Mouse (Mus musculus) C2C12 (cell line): ENCODE results near the gene BC004004.

Experiments used
- CEBPB ChIP-seq: IDR thresholded peaks from one replicate; pipeline ENCODE4 v1.6.1; 2011; ENCODE audit warnings: low read depth, mild to moderate bottlenecking, control low read depth, moderate library complexity
- CTCF ChIP-seq: IDR thresholded peaks from one replicate; pipeline ENCODE4 v1.5.1; 2011; ENCODE audit not compliant: control insufficient read depth, insufficient read depth, insufficient read length
- FOSL1 ChIP-seq: IDR thresholded peaks from one replicate; pipeline ENCODE4 v1.8.0; 2011; ENCODE audit warnings: mild to moderate bottlenecking, low read length; ENCODE audit not compliant: poor library complexity, insufficient read depth, severe bottlenecking
- MAX ChIP-seq: IDR thresholded peaks from one replicate; pipeline ENCODE4 v1.6.1; 2011; ENCODE audit warnings: mild to moderate bottlenecking, control low read depth
- MYOD1 ChIP-seq: IDR thresholded peaks from one replicate; pipeline ENCODE4 v1.6.1; 2011; ENCODE audit warnings: low read depth; ENCODE audit not compliant: control insufficient read depth, insufficient read length
- MYOG ChIP-seq: IDR thresholded peaks from one replicate; pipeline ENCODE4 v1.6.1; 2011; ENCODE audit not compliant: control insufficient read depth, insufficient read length; ENCODE audit errors: extremely low read depth
- USF1 ChIP-seq: IDR thresholded peaks from one replicate; pipeline ENCODE4 v1.6.1; 2011; ENCODE audit warnings: low read depth, mild to moderate bottlenecking, control low read depth, moderate library complexity

DNA sequence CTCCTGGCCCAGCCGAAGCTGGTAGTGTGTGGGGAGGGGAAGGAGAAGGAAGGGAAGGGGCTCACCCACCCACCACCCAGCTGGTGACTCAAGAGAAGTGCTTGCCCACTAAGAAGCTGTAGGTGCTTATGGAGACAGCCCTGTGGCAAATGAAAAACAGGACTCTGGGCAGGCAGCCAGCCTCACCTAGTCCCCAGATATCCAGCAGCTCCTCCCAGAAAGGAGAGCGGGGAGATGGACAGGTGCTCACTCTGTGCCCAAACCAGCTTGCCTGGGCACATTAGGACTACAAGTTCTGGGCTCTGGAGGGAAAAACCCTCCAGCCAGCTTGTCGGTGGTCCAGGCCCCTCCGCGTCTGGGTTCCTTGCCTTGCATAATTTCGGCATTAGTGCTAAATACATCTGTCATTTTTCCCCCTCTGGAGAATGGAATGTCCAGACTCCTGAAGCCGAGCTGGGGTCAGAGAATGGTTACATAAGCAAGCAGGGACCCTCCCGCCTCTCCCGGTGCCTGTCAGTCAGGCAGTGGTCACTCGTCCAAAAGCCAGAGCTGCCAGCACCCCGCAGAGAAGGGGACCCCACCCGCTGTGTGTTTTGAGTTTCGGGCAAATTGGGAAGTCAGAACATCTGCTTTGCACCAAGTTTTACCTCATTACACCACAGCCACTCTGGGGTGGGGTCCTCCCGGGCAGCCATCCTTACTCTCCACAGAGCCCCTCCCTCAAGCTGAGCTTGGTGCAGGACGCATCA, 36.6 kb downstream of the BC004004 start:
- TF ChIP-seq MAX (no peak), CTCF (no peak), USF1 (no peak), FOSL1 (no peak), CEBPB (no peak), MYOD1 (no peak), MYOG (no peak)
